Mouse (Mus musculus) urinary bladder, postnatal 4 days (tissue): ENCODE measurements around the gene Krtap1-3.
"Not testable (repeated sequence)": the region's sequence is repeated elsewhere in the genome, so short reads cannot be mapped to it uniquely, and the experiment has no call there.

Experiments used
- DNase-seq, 2 experiments: peaks; one replicate each; pipeline ENCODE4 v3.0.0; 2021 to 2022; ENCODE audit warnings: low spot score in 2 of 2

Krtap1-3 gene

DNA sequence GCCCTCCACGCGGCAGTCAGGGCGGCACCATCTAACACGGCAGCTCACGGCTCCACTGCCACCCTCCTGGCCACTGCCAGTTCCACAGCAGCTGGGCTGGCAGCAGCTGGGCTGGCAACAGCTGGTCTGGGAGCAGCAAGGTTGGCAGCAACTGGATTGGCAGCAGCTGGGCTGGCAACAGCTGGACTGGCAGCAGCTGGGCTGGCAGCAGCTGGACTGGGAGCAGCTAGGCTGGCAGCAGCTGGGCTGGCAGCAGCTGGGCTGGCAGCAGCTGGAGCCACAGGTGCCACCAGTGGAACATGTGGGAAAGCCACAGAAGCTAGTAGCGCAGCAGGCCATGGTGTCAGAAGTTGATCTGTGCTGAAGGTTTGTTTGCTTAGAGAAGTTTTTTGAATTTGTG, at the start of gene Krtap1-3:
TSS of gene Krtap1-3 (minus strand) at position 359 of the 400 bp plus-strand sequence.
- DNase-seq: no peak

- no peak for DNase-seq
Observed at GRCm38 (mm10) chr11:99640926-99641325, 49.8 kb upstream of the Krtap1-3 start.

DNA sequence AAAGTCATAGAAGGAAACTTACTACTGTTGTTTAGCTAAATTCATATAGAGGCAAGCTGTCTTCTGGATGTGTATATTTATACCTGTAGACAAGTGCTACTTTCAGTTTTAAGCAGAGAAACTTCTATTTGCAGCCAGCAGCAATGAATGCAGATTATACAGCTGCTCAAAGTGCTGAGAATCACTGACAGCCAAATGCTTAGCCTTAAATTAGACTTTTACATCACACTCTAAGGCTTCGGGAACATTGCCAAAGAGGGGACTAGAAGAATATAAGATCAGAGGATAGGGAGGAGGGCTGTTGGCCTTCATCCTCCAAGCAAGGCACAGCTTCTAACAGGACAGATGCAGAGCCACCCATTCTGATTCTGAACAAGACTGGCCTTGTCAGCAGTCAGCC, 45.9 kb upstream of the Krtap1-3 start:
- DNase-seq: no peak

- no peak for DNase-seq
Observed at GRCm38 (mm10) chr11:99634653-99635134, 43.6 kb upstream of the Krtap1-3 start, which contains the start of gene Krtap4-2. Gene Krtap4-2 (minus strand): TSS chr11:99635084.

GRCm38 (mm10) chr11:99633293-99633692, 42.2 kb upstream of the Krtap1-3 start:
- no peak for DNase-seq

DNA sequence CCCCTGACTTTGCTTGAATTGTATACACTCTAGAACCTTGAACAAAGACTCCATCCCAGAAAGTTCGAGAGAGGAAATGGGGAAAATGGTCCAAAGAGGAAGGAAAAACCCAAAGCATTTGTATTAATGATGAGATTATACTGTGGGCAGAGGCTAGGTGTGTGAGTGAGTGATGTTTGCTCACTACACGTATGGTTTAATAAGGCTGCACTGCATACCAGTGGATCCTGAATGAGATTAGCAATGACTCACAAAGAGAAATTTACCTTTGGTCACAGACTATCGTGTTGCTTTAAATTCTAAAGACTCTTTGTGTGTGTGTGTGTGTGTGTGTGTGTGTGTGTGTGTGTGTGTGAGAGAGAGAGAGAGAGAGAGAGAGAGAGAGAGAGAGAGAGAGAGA, 39.8 kb upstream of the Krtap1-3 start:
- DNase-seq: no peak

GRCm38 (mm10) chr11:99628138-99628537, 37.0 kb upstream of the Krtap1-3 start, which contains the start of gene Krtap4-1:
Gene Krtap4-1 (minus strand): TSS chr11:99628238.
- DNase-seq: no peak

DNA sequence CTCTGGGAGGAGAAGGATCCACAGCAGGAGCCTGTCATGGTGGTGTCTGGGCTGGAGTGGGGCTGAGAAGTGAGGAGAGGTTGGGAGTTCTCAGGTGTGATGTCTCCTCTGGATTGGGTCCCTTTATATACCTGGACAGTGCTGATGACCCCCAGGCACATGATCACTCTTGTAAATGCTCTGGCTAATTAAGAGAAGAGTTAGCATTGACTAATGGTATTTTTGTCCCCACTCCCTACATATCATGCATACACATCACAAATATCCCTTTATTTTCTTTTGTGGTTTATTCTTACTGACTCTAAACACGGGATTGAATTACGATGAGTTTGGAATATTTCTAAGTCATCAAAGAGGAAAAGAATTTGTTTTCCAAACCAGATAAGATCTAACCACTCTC, 29.2 kb upstream of the Krtap1-3 start, which contains the start of gene Gm11562:
TSS of gene Gm11562 (minus strand) at position 101 of the 400 bp plus-strand sequence.
- DNase-seq: no peak

- DNase-seq: no peak
Observed at GRCm38 (mm10) chr11:99614796-99615363, 23.7 kb upstream of the Krtap1-3 start, which contains the start of gene Krtap2-4. Gene Krtap2-4 (minus strand): TSS chr11:99614846.

GRCm38 (mm10) chr11:99610089-99610488, 18.9 kb upstream of the Krtap1-3 start, which contains the start of gene Gm11937:
Gene Gm11937 (minus strand): TSS chr11:99610189.
- not testable (repeated sequence) for DNase-seq

DNA sequence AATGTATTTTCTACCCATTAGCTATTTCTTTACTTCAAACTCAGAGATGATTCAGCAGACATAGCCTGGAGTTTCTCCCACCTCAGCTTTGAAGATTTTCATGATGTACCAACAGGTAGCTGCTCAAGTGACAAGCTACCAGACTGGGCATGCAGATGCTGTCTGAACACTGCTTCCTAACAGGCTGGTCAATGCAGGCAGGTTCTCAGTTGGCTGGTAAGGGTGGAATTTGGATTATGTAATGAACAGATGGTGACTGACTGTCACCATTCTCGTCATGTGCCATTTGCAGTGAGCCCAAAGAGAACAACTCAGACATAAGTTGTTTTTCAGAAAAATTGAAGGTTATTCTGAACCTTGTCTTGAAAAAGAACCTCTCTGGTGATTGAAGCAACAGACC, 18.0 kb upstream of the Krtap1-3 start:
- DNase-seq: no peak

DNA sequence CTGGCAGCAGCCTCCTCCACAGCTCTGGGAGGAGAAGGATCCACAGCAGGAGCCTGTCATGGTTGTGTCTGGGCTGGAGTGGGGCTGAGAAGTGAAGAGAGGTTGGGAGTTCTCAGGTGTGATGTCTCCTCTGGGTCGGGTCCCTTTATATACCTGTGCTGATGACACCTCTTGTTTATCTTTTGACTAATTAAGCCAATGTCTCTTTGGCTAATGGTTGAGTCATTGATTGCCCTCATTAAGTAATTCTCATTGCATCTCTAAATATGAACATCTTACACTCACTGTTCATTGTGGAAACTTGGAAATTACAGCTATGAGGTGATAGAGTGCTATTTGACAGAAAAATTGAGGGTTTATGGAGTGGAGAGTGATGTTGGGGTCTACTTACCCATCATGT, 12.1 kb upstream of the Krtap1-3 start, which contains the start of gene Gm11938:
TSS of gene Gm11938 (minus strand) at position 101 of the 400 bp plus-strand sequence.
- DNase-seq: not testable (repeated sequence)

- DNase-seq: not testable (repeated sequence)
Observed at GRCm38 (mm10) chr11:99597742-99598141, 6.6 kb upstream of the Krtap1-3 start, which contains the start of gene Krtap9-3. Gene Krtap9-3 (minus strand): TSS chr11:99598105.

DNA sequence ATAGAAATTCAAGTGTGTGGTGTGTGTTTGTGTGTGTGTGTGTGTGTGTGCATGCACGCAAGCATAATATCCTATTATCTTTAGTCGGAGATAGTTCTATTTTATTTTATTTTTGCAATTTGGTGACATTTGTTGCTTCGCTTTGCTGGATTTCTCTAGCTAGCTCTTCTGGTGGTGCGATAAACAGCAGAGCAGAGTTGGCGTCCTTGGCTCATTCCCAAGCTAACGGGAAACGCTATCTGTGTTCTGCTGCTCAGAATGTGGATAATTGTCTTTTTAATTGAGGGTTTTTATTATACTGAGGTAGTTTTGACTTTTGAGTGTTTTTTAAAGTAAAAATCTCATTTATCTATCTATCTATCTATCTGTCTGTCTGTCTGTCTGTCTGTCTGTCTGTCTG, 6.0 kb downstream of the Krtap1-3 start:
- DNase-seq: no peak

- DNase-seq: no peak
Observed at GRCm38 (mm10) chr11:99583245-99583704, 7.9 kb downstream of the Krtap1-3 start, which contains the start of gene Krtap1-4. Gene Krtap1-4 (minus strand): TSS chr11:99583654.

DNA sequence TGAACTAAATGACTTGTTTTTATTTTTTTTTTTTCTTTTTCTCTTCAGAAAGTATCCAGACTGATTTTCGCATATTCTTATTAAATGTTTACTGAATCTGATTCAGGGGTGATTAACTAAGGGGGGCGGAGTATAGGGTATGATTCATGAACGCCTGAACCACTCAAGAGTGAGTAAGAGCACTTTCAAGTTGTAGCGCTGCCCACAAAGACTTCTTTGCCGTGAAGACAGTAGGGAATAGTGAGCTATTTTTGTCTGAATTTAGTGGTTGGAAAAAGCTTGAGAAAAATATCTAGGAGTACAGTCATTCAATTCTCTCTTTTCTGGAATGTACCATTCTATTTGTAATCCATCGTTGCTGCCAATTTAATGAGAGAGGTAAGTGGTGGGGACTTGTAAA, 9.6 kb downstream of the Krtap1-3 start:
- DNase-seq: no peak

GRCm38 (mm10) chr11:99581051-99581450, 10.1 kb downstream of the Krtap1-3 start:
- no peak for DNase-seq

DNA sequence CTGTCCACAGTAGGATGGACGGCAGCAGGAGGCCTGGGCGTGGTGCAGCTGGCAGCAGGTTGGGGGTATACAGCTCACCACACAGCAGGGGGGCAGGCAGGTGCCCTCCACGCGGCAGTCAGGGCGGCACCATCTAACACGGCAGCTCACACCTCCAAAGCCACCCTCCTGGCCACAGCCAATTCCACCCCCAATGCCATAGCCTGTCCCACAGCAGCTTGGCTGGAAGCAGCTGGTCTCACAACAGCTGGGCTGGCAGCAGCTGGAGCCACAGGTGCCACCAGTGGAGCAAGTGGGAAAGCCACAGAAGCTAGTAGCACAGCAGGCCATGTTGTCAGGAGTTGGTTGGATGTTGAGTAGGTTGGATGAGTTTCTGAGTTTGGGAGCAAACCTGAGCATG, 10.5 kb downstream of the Krtap1-3 start, which contains the start of gene Krtap1-5:
TSS of gene Krtap1-5 (minus strand) at position 381 of the 400 bp plus-strand sequence.
- no peak for DNase-seq

DNA sequence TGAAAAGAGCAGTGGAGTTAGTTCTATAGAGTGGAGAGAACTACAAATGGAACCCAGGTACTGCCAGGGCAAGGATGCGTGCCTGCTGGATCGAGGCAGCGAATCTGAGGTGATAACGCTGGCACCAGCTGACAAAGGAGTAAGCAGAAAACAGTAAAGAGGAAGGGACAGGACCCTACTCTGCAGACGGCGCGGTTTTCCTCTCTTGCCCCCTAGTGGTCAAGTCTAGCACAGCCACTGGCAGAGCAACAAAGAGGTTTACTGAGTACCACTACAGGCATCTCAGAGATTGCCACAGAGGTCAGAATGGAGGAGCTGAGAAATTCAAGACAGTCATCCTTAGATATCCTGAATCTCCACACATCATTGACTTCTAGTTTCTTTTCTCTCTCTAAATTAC, 17.0 kb downstream of the Krtap1-3 start:
- peak; percentile 57 to 84 for DNase-seq

- DNase-seq: no peak
Observed at GRCm38 (mm10) chr11:99573164-99573563, 18.0 kb downstream of the Krtap1-3 start.

GRCm38 (mm10) chr11:99566530-99566929, 24.6 kb downstream of the Krtap1-3 start, which contains the start of gene Krtap3-1:
Gene Krtap3-1 (minus strand): TSS chr11:99566630.
- DNase-seq: no peak

GRCm38 (mm10) chr11:99562580-99562979, 28.6 kb downstream of the Krtap1-3 start:
- DNase-seq: no peak

DNA sequence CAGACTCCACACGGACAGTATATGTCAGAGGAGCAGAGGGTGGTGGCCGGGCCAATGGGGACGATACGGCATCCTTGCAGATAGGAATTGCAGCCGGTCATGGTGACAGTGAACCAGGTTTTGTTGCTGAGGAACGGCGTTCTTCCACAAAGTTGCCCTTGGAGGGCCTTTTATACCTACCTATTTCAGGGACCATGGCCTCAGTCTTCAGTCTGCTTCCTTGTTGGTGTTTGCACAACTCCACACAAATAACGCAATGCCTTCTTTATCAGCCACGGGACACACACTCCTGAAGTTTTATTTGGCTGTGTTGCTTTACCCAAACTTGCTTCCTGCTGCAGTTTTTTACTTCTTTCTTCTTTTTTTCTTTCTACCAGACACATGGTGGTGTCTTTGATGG, 31.8 kb downstream of the Krtap1-3 start, which contains the start of gene Gm11939:
TSS of gene Gm11939 (minus strand) at position 101 of the 400 bp plus-strand sequence.
- DNase-seq: no peak
